Mouse (Mus musculus) hindbrain, postnatal 0 days (tissue): ENCODE results near the gene Zfp109. TPM values are rescaled to one million over a fixed set of nuclear protein-coding genes. Genes with fewer than 3 reads are reported as not detected.
A peak's percentile ranks its signal among the peaks of the same experiment; 100 is the strongest.
"Not testable (repeated sequence)": the region's sequence is repeated elsewhere in the genome, so short reads cannot be mapped to it uniquely, and the experiment has no call there.

Source experiments
- ATAC-seq: fragments of 200-750 bp; cut with Nextera tagmentation; 2 replicates; pipeline ENCODE4 v1.8.0; 2017; ENCODE audit warnings: mild to moderate bottlenecking, moderate TSS enrichment, moderate library complexity
- DNase-seq: peaks from one replicate; pipeline ENCODE4 v3.0.0-alpha.2; 2015; ENCODE audit warnings: low spot score
- H3K27ac ChIP-seq: fragments of 300-500 bp; sonication (generic); 2 replicates; pipeline ENCODE4 v1.5.1; 2014; ENCODE audit warnings: mild to moderate bottlenecking
- H3K27me3 ChIP-seq: fragments of 300-500 bp; sonication (generic); 2 replicates; pipeline ENCODE4 v1.6.1; 2014; ENCODE audit warnings: low read length, mixed read lengths; ENCODE audit not compliant: insufficient read depth
- H3K36me3 ChIP-seq: fragments of 300-500 bp; sonication (generic); 2 replicates; pipeline ENCODE4 v1.6.1; 2014; ENCODE audit warnings: low read length, mixed read lengths; ENCODE audit not compliant: insufficient read depth
- H3K4me1 ChIP-seq: fragments of 300-500 bp; sonication (generic); 2 replicates; pipeline ENCODE4 v1.6.1; 2014; ENCODE audit warnings: antibody characterized with exemption, low read length, mixed read lengths; ENCODE audit not compliant: insufficient read depth
- H3K4me2 ChIP-seq: fragments of 300-500 bp; sonication (generic); 2 replicates; pipeline ENCODE4 v1.6.1; 2014; ENCODE audit warnings: low read depth, mild to moderate bottlenecking, low read length, moderate library complexity, mixed read lengths
- H3K4me3 ChIP-seq: fragments of 300-500 bp; sonication (generic); 2 replicates; pipeline ENCODE4 v1.5.1; 2014; ENCODE audit warnings: low read length
- H3K9ac ChIP-seq: fragments of 300-500 bp; sonication (generic); replicated peaks from 2 replicates; pipeline ENCODE4 v1.6.1; 2014; ENCODE audit warnings: mild to moderate bottlenecking, low read length, moderate library complexity, mixed read lengths
- H3K9me3 ChIP-seq: fragments of 300-500 bp; sonication (generic); 2 replicates; pipeline ENCODE4 v1.6.1; 2016; ENCODE audit warnings: low read length, mixed read lengths
- CTCF ChIP-seq: IDR thresholded peaks from 2 replicates; pipeline ENCODE4 v1.5.1; 2016; ENCODE audit warnings: antibody characterized with exemption, control low read depth, low read depth
- WGBS: fragments of 180-500 bp; shearing (Covaris S2); extraction: QIAGEN DNeasy Blood & Tissue Kit; methylation state at CpG from one replicate; pipeline ENCODE4 v1.1.7; 2014; 5-methylcytosine and 5-hydroxymethylcytosine counted together
- polyA plus RNA-seq: library from polyadenylated mRNA; unstranded; fragments of >200 nt; fragmentation: Nextera tagmentation; extraction: Ambion mirVana; gene quantifications from 2 replicates; pipeline ENCODE4 v1.2.1, GENCODE M21; 2015
- total RNA-seq: library from RNA; depleted of rRNA; stranded (reverse); fragments of >200 nt; gene quantifications from 2 replicates; pipeline ENCODE4 v1.2.3, GENCODE M21; 2014; rRNA removed

Gene Zfp109
- total RNA-seq (4.4 and 8.5 TPM in 2 replicates), polyA plus RNA-seq (2.0 and 2.1 TPM in 2 replicates)

GRCm38 (mm10) chr7:24237040-24237791 lies at the start of gene Zfp109:
TSS of gene Zfp109 (minus strand) at chr7:24237560.
- Histone ChIP-seq H3K4me1 (no peaks in the 10 kb centered on the region), H3K27ac (peak within 1 kb of the TSS; percentile 38; the same call in 1 of the 2 replicates), H3K36me3 (no peaks in the 10 kb centered on the region), H3K9ac (peak within 1 kb of the TSS; percentile 64), H3K9me3 (no peaks in the 10 kb centered on the region), H3K27me3 (no peaks in the 10 kb centered on the region), H3K4me3 (peak within 1 kb of the TSS; percentile 76), H3K4me2 (peak within 1 kb of the TSS; percentile 70)
- WGBS = 7% methylated on average over 28 of the region's 28 CpGs
- peak; percentile 78 for DNase-seq
- TF ChIP-seq CTCF = peak; percentile 41
- peak; percentile 89 for ATAC-seq

GRCm38 (mm10) chr7:24286916-24287315 lies 49.6 kb upstream of the Zfp109 start:
- Histone ChIP-seq H3K27ac (no peak overlapping the region), H3K4me1 (no peaks in the 10 kb centered on the region), H3K4me3 (no peak overlapping the region), H3K36me3 (peaks cover 23% of the 10 kb centered on the region), H3K27me3 (no peaks in the 10 kb centered on the region), H3K4me2 (no peak overlapping the region), H3K9me3 (no peaks in the 10 kb centered on the region), H3K9ac (no peak overlapping the region)
- WGBS = 80% methylated on average over 4 of the region's 4 CpGs
- no peak for TF ChIP-seq CTCF
- no peak for ATAC-seq
- DNase-seq = no peak

GRCm38 (mm10) chr7:24286090-24286489 lies 48.7 kb upstream of the Zfp109 start:
- DNase-seq = no peak
- Histone ChIP-seq H3K4me3 (no peak overlapping the region), H3K4me1 (no peaks in the 10 kb centered on the region), H3K27me3 (no peaks in the 10 kb centered on the region), H3K9ac (no peak overlapping the region), H3K9me3 (no peaks in the 10 kb centered on the region), H3K27ac (no peak overlapping the region), H3K4me2 (no peak overlapping the region), H3K36me3 (peaks cover 14% of the 10 kb centered on the region)
- ATAC-seq = no peak
- peak; percentile 25 for TF ChIP-seq CTCF
- 48% methylated on average over 4 of the region's 4 CpGs for WGBS

GRCm38 (mm10) chr7:24280858-24281145 lies 43.4 kb upstream of the Zfp109 start:
- Histone ChIP-seq H3K9me3 (no peaks in the 10 kb centered on the region), H3K4me3 (no peak overlapping the region), H3K27me3 (no peaks in the 10 kb centered on the region), H3K27ac (no peak overlapping the region), H3K36me3 (no peaks in the 10 kb centered on the region), H3K4me2 (no peak overlapping the region), H3K9ac (no peak overlapping the region), H3K4me1 (no peaks in the 10 kb centered on the region)
- WGBS = 66% methylated on average over 4 of the region's 4 CpGs
- TF ChIP-seq CTCF = no peak
- ATAC-seq (no peak), DNase-seq (no peak)

- no peak overlapping the region for H3K9ac ChIP-seq
- 0 out of 2 replicates have a peak, but pooled peaks cover under 1% of the 10 kb centered on the region for H3K36me3 ChIP-seq
- TF ChIP-seq CTCF = no peak
- no peak for DNase-seq
- no peaks in the 10 kb centered on the region for H3K4me1 ChIP-seq
- no peak overlapping the region for H3K4me2 ChIP-seq
- no peak for ATAC-seq
- H3K9me3 ChIP-seq = no peaks in the 10 kb centered on the region
- no peaks in the 10 kb centered on the region for H3K27me3 ChIP-seq
- H3K27ac ChIP-seq = no peak overlapping the region
- no peak overlapping the region for H3K4me3 ChIP-seq
- 61% methylated on average over 10 of the region's 10 CpGs for WGBS
Observed at GRCm38 (mm10) chr7:24280031-24280857, 42.9 kb upstream of the Zfp109 start.

- ATAC-seq, H3K9ac ChIP-seq, H3K9me3 ChIP-seq, H3K27me3 ChIP-seq, H3K36me3 ChIP-seq, H3K4me3 ChIP-seq, H3K4me1 ChIP-seq, H3K4me2 ChIP-seq, H3K27ac ChIP-seq, DNase-seq: not testable (repeated sequence)
- 85% methylated on average over 3 of the region's 3 CpGs for WGBS
Observed at GRCm38 (mm10) chr7:24278771-24279170, 41.4 kb upstream of the Zfp109 start.
